Mouse (Mus musculus): ENCODE measurements around the gene Zbtb39. TPM values are rescaled to one million over a fixed set of nuclear protein-coding genes. Genes with fewer than 3 reads are reported as not detected.

Gene Zbtb39
- total and polyA plus RNA-seq, 3 experiments, result 4.3 to 7.8 (median 7.7) TPM

GRCm38 (mm10) chr10:127730285-127730932 is 8.9 kb upstream of the Zbtb39 start:
- no peak overlapping the region for H3K9ac ChIP-seq (ENCODE audit: low read depth, low read length)
- H3K4me1 ChIP-seq (ENCODE audit: control insufficient read depth, insufficient read depth, low read length), result no peaks in the 10 kb centered on the region
- TF ChIP-seq POLR2A (IDR thresholded peaks at IDR 0.05; ENCODE audit: insufficient read depth, low read depth, low read length), result no peak
- TF ChIP-seq EP300 (IDR thresholded peaks at IDR 0.05; ENCODE audit: insufficient read depth, low read depth, low read length), result no peak
- no peak for TF ChIP-seq CTCF (IDR thresholded peaks at IDR 0.05)
- no peaks in the 10 kb centered on the region for H3K79me2 ChIP-seq (replicated peaks; ENCODE audit: control insufficient read depth, insufficient read depth, low read length)
- H3K27me3 ChIP-seq (ENCODE audit: control insufficient read depth, insufficient read depth, low read length), result no peaks in the 10 kb centered on the region
- H3K27ac ChIP-seq, result no peak overlapping the region
- intact Hi-C loops (cut with DNase I), result loop anchor here (5.0 to 10.0 kb wide), 2 partner anchors 38 to 166 kb away; no protein-coding TSS in a partner anchor
- H3K36me3 ChIP-seq (ENCODE audit: control insufficient read depth, insufficient read depth, low read length), result no peaks in the 10 kb centered on the region
- 63% methylated on average over 11 of the region's 11 CpGs for WGBS
- H3K4me3 ChIP-seq, result no peak overlapping the region
- no peak for DNase-seq

GRCm38 (mm10) chr10:127730933-127731310 is 8.4 kb upstream of the Zbtb39 start:
- Histone ChIP-seq H3K4me1 (ENCODE audit: control insufficient read depth, insufficient read depth, low read length) (no peaks in the 10 kb centered on the region), H3K79me2 (replicated peaks; ENCODE audit: control insufficient read depth, insufficient read depth, low read length) (no peaks in the 10 kb centered on the region), H3K27ac (no peak overlapping the region), H3K4me3 (no peak overlapping the region), H3K27me3 (ENCODE audit: control insufficient read depth, insufficient read depth, low read length) (no peaks in the 10 kb centered on the region), H3K9ac (ENCODE audit: low read depth, low read length) (no peak overlapping the region), H3K36me3 (ENCODE audit: control insufficient read depth, insufficient read depth, low read length) (no peaks in the 10 kb centered on the region)
- 59% methylated on average over 9 of the region's 9 CpGs for WGBS
- no peak for DNase-seq
- intact Hi-C loops (cut with DNase I), result loop anchor here (5.0 to 10.0 kb wide), 2 partner anchors 39 to 166 kb away; no protein-coding TSS in a partner anchor
- TF ChIP-seq EP300 (IDR thresholded peaks at IDR 0.05; ENCODE audit: insufficient read depth, low read depth, low read length) (no peak), CTCF (IDR thresholded peaks at IDR 0.05) (no peak)

GRCm38 (mm10) chr10:127731397-127731796 is 7.9 kb upstream of the Zbtb39 start:
- no peak overlapping the region for H3K9ac ChIP-seq (ENCODE audit: low read depth, low read length)
- WGBS, result 31% methylated on average over 5 of the region's 5 CpGs
- intact Hi-C loops (cut with DNase I), result loop anchor here (5.0 to 10.0 kb wide), 2 partner anchors 39 to 167 kb away; no protein-coding TSS in a partner anchor

DNA sequence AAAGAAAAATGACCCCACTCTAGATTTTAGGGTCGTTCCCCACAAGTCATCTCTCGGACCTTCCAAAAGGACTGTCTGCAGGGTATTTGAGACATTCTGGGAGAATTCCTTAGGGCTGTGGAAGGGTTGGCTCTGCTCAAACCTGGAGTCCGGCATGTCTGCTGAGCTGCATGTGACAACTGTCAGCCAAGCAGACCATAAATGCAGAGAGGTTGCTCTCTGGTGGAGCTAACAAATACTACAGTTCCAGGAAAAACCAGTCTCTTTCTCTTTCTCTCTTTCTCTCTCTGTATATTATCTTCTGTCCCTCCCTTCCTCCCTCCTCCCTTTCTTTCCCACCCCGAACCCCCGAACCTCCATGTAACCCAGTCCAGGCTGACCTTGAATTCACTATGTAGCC is 4.9 kb upstream of the Zbtb39 start:
- Histone ChIP-seq H3K27ac (no peak overlapping the region), H3K4me3 (no peak overlapping the region), H3K9ac (ENCODE audit: low read depth, low read length) (no peak overlapping the region), H3K4me1 (ENCODE audit: control insufficient read depth, insufficient read depth, low read length) (peaks cover 1% of the 10 kb centered on the region; the same call in 1 of the 2 replicates), H3K36me3 (ENCODE audit: control insufficient read depth, insufficient read depth, low read length) (no peaks in the 10 kb centered on the region), H3K27me3 (ENCODE audit: control insufficient read depth, insufficient read depth, low read length) (no peaks in the 10 kb centered on the region), H3K79me2 (replicated peaks; ENCODE audit: control insufficient read depth, insufficient read depth, low read length) (no peaks in the 10 kb centered on the region)
- no peak for DNase-seq
- intact Hi-C loops (cut with DNase I), result loop anchor here (5.0 to 10.0 kb wide), 2 partner anchors 42 to 170 kb away; no protein-coding TSS in a partner anchor
- 23% methylated on average over 5 of the region's 5 CpGs for WGBS
- TF ChIP-seq POLR2A (IDR thresholded peaks at IDR 0.05; ENCODE audit: insufficient read depth, low read depth, low read length), result no peak
- peak; percentile 54 for TF ChIP-seq CTCF (IDR thresholded peaks at IDR 0.05)

More at GRCm38 (mm10) chr10:127731397-127731796, 7.9 kb upstream of the Zbtb39 start:
- H3K4me1 ChIP-seq (ENCODE audit: control insufficient read depth, insufficient read depth, low read length), result no peaks in the 10 kb centered on the region
- no peak for TF ChIP-seq CTCF (IDR thresholded peaks at IDR 0.05)
- no peak for TF ChIP-seq POLR2A (IDR thresholded peaks at IDR 0.05; ENCODE audit: insufficient read depth, low read depth, low read length)
- no peak for TF ChIP-seq EP300 (IDR thresholded peaks at IDR 0.05; ENCODE audit: insufficient read depth, low read depth, low read length)
- no peaks in the 10 kb centered on the region for H3K27me3 ChIP-seq (ENCODE audit: control insufficient read depth, insufficient read depth, low read length)
- no peaks in the 10 kb centered on the region for H3K36me3 ChIP-seq (ENCODE audit: control insufficient read depth, insufficient read depth, low read length)
- H3K79me2 ChIP-seq (replicated peaks; ENCODE audit: control insufficient read depth, insufficient read depth, low read length), result no peaks in the 10 kb centered on the region
- H3K4me3 ChIP-seq, result no peak overlapping the region
- H3K27ac ChIP-seq, result no peak overlapping the region
- no peak for DNase-seq

DNA sequence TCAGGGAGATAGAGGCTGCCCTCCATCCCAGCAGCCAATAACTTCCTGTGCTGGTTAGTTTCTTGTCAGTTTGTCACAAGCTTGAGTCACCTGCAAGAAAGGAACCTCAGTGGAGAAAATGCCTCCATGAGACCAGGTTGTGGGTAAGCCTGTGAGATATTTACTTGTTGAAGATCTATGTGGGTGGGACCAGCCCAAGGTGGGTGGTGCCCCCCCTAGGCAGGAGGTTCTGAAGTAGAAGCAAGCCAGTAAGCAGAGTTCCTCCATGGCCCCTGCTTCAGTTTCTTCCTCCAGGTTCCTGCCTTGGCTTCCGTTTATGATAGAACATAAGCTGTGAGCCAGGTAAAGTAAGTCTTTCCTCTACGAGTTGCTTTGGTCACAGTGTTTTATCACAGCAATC is 3.1 kb upstream of the Zbtb39 start:
- intact Hi-C loops (cut with DNase I), result loop anchor here (5.0 to 10.0 kb wide), 5 partner anchors 59 to 271 kb away; partner anchors contain the start of genes Hsd17b6, Lrp1 and Stat6
- H3K27me3 ChIP-seq (ENCODE audit: control insufficient read depth, insufficient read depth, low read length), result no peaks in the 10 kb centered on the region
- H3K4me3 ChIP-seq, result no peak overlapping the region
- peaks cover 1% of the 10 kb centered on the region; the same call in 1 of the 2 replicates for H3K4me1 ChIP-seq (ENCODE audit: control insufficient read depth, insufficient read depth, low read length)
- no peak overlapping the region for H3K9ac ChIP-seq (ENCODE audit: low read depth, low read length)
- no peak for TF ChIP-seq EP300 (IDR thresholded peaks at IDR 0.05; ENCODE audit: insufficient read depth, low read depth, low read length)
- no peak for TF ChIP-seq CTCF (IDR thresholded peaks at IDR 0.05)
- no peak for TF ChIP-seq POLR2A (IDR thresholded peaks at IDR 0.05; ENCODE audit: insufficient read depth, low read depth, low read length)
- no peak for DNase-seq
- no peak overlapping the region for H3K27ac ChIP-seq
- WGBS, result 73% methylated on average over 2 of the region's 2 CpGs
- H3K36me3 ChIP-seq (ENCODE audit: control insufficient read depth, insufficient read depth, low read length), result no peaks in the 10 kb centered on the region
- H3K79me2 ChIP-seq (replicated peaks; ENCODE audit: control insufficient read depth, insufficient read depth, low read length), result no peaks in the 10 kb centered on the region

GRCm38 (mm10) chr10:127736916-127737315 is 2.4 kb upstream of the Zbtb39 start:
- TF ChIP-seq CTCF (IDR thresholded peaks at IDR 0.05) (no peak), POLR2A (IDR thresholded peaks at IDR 0.05; ENCODE audit: insufficient read depth, low read depth, low read length) (no peak), EP300 (IDR thresholded peaks at IDR 0.05; ENCODE audit: insufficient read depth, low read depth, low read length) (no peak)
- H3K36me3 ChIP-seq (ENCODE audit: control insufficient read depth, insufficient read depth, low read length), result no peaks in the 10 kb centered on the region
- H3K4me3 ChIP-seq, result no peak overlapping the region
- DNase-seq, result no peak
- no peak overlapping the region for H3K9ac ChIP-seq (ENCODE audit: low read depth, low read length)
- WGBS, result 40% methylated on average over 4 of the region's 4 CpGs
- no peaks in the 10 kb centered on the region for H3K79me2 ChIP-seq (replicated peaks; ENCODE audit: control insufficient read depth, insufficient read depth, low read length)
- intact Hi-C loops (cut with DNase I), result loop anchor here (5.0 to 10.0 kb wide), 5 partner anchors 60 to 270 kb away; partner anchors contain the start of genes Hsd17b6, Lrp1 and Stat6
- H3K27me3 ChIP-seq (ENCODE audit: control insufficient read depth, insufficient read depth, low read length), result no peaks in the 10 kb centered on the region
- H3K27ac ChIP-seq, result no peak overlapping the region
- H3K4me1 ChIP-seq (ENCODE audit: control insufficient read depth, insufficient read depth, low read length), result peaks cover 1% of the 10 kb centered on the region; the same call in 1 of the 2 replicates
